Mouse (Mus musculus) forebrain, embryonic 12.5 days (tissue): ENCODE data around the gene Krtap31-2. TPM values are rescaled to one million over a fixed set of nuclear protein-coding genes. Genes with fewer than 3 reads are reported as not detected.

Experiments
- ATAC-seq: fragments of 200-750 bp; cut with Nextera tagmentation; 2 replicates; pipeline ENCODE4 v1.8.0; 2017; ENCODE audit warnings: moderate TSS enrichment; ENCODE audit not compliant: low FRiP score
- H3K27ac ChIP-seq: fragments of 300-500 bp; sonication (generic); 2 replicates; pipeline ENCODE4 v1.5.1; 2016; ENCODE audit warnings: mild to moderate bottlenecking
- H3K27me3 ChIP-seq: fragments of 300-500 bp; sonication (generic); 2 replicates; pipeline ENCODE4 v1.6.1; 2016; ENCODE audit warnings: mild to moderate bottlenecking
- H3K36me3 ChIP-seq: fragments of 300-500 bp; sonication (generic); replicated peaks from 2 replicates; pipeline ENCODE4 v1.6.1; 2016; ENCODE audit warnings: mild to moderate bottlenecking
- H3K4me1 ChIP-seq: fragments of 300-500 bp; sonication (generic); 2 replicates; pipeline ENCODE4 v1.6.1; 2016
- H3K4me2 ChIP-seq: fragments of 300-500 bp; sonication (generic); 2 replicates; pipeline ENCODE4 v1.6.1; 2016; ENCODE audit warnings: mild to moderate bottlenecking, moderate library complexity
- H3K4me3 ChIP-seq: fragments of 300-500 bp; sonication (generic); replicated peaks from 2 replicates; pipeline ENCODE4 v1.5.1; 2016; ENCODE audit warnings: mild to moderate bottlenecking
- H3K9ac ChIP-seq: fragments of 300-500 bp; sonication (generic); 2 replicates; pipeline ENCODE4 v1.6.1; 2016; ENCODE audit warnings: mild to moderate bottlenecking
- H3K9me3 ChIP-seq: fragments of 300-500 bp; sonication (generic); 2 replicates; pipeline ENCODE4 v1.6.1; 2016
- WGBS: fragments of 180-500 bp; shearing (Covaris S2); methylation state at CpG from one replicate; pipeline ENCODE4 v1.1.7; 2016; 5-methylcytosine and 5-hydroxymethylcytosine counted together
- polyA plus RNA-seq: library from polyadenylated mRNA; unstranded; fragments of >200 nt; fragmentation: Nextera tagmentation; extraction: Ambion mirVana; gene quantifications from 2 replicates; pipeline ENCODE4 v1.2.1, GENCODE M21; 2016

Gene Krtap31-2
- not detected in 2 replicates for polyA plus RNA-seq

DNA sequence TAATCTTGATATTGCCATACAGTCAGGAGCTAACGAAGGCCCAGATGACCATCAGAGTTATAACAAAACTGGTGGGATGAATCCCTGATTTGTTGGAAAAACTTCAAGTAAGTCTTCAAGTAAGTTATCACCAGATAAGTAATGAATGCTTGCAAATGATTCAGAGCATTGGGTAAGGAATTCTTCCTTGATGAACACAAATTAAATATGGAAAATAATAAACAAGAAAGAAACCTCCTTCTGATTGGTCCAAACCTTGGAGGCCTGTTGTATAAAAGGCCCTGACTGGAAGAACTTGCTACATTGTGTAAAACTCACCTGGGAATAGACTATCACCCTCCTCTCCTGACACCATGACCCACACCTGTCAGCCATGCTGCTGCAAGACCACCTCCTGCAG lies at the start of gene Krtap31-2:
Krtap31-2 (plus strand) TSS at position 301 of the 400 bp plus-strand sequence.
- no peaks in the 10 kb centered on the region for H3K27me3 ChIP-seq
- no peak within 1 kb of the TSS for H3K9ac ChIP-seq
- H3K27ac ChIP-seq: no peak within 1 kb of the TSS
- ATAC-seq: no peak
- H3K4me1 ChIP-seq: no peaks in the 10 kb centered on the region
- H3K4me2 ChIP-seq: no peak within 1 kb of the TSS
- H3K36me3 ChIP-seq: no peaks in the 10 kb centered on the region
- no peaks in the 10 kb centered on the region for H3K9me3 ChIP-seq
- WGBS: 86% methylated on average over 1 of the region's 1 CpGs
- no peak within 1 kb of the TSS for H3K4me3 ChIP-seq

DNA sequence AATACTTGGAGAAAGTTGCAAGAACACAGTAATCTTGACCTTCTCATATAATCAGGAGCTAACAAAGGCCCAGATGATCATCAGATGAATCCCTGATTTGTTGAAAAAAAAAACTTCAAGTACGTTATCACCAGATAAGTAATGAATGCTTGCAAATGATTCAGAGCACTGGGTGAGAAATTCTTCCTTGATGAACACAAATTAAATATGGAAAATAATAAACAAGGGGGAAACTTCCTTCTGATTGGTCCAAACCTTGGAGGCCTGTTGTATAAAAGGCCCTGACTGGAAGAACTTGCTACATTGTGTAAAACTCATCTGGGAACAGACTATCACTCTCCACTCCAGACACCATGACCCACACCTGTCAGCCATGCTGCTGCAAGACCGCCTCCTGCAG lies 28.5 kb upstream of the Krtap31-2 start, which contains the start of gene Krtap31-1:
Krtap31-1 (plus strand) TSS at position 301 of the 400 bp plus-strand sequence.
- Histone ChIP-seq H3K9me3 (no peaks in the 10 kb centered on the region), H3K9ac (no peak within 1 kb of the TSS), H3K4me1 (no peaks in the 10 kb centered on the region), H3K36me3 (no peaks in the 10 kb centered on the region), H3K27ac (no peak within 1 kb of the TSS), H3K4me2 (no peak within 1 kb of the TSS), H3K4me3 (no peak within 1 kb of the TSS), H3K27me3 (no peaks in the 10 kb centered on the region)
- no peak for ATAC-seq
- WGBS: 72% methylated on average over 2 of the region's 2 CpGs

DNA sequence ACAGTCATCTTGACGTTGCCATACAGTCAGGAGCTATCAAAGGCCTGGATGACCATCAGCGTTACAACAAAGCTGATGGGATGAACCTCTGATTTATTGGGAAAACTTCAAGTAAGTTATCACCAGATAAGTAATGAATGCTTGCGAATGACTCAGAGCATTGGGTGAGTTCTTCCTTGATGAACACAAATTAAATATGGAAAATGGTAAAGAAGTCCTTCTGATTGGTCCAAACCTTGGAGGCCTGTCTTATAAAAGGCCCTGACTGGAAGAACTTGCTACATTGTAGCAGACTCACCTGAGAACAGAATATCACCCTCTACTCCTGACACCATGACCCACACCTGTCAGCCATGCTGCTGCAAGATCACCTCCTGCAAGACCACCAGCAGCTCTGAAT lies 21.6 kb upstream of the Krtap31-2 start, which contains the start of gene Gm11565:
Gm11565 (plus strand) TSS at position 301 of the 400 bp plus-strand sequence.
- no peaks in the 10 kb centered on the region for H3K9me3 ChIP-seq
- no peak within 1 kb of the TSS for H3K4me2 ChIP-seq
- no peaks in the 10 kb centered on the region for H3K36me3 ChIP-seq
- H3K9ac ChIP-seq: no peak within 1 kb of the TSS
- no peak within 1 kb of the TSS for H3K27ac ChIP-seq
- WGBS: 89% methylated on average over 3 of the region's 3 CpGs
- no peaks in the 10 kb centered on the region for H3K4me1 ChIP-seq
- no peaks in the 10 kb centered on the region for H3K27me3 ChIP-seq
- ATAC-seq: no peak
- H3K4me3 ChIP-seq: no peak within 1 kb of the TSS

DNA sequence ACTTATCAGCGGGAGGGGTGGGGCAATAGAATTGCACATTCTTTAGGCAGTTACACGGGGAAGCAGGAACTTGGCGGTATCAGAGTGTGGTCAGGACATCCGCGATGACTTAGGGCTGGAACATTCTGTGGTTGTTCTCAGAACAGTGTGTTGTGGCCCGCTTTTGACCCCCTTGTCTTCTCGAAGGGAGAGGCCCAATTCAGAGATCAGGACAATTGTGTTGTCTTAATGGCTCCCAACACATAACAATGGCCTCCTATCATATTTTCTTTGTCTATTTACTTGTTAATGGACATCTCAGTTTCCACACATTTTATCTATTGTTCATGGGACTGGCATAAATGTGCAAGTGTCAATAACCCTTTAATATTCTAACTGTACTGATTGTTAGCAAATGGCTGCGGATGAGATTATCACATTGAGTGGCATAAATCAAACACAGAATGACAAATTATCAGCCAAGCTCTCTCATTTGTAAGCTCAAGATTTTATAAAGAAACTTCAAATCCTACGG lies 1.7 kb downstream of the Krtap31-2 start:
- Histone ChIP-seq H3K27ac (no peak overlapping the region), H3K4me3 (no peak overlapping the region), H3K9ac (no peak overlapping the region), H3K4me2 (no peak overlapping the region), H3K27me3 (no peaks in the 10 kb centered on the region), H3K36me3 (no peaks in the 10 kb centered on the region), H3K9me3 (no peaks in the 10 kb centered on the region), H3K4me1 (no peaks in the 10 kb centered on the region)
- no peak for ATAC-seq
- WGBS: 91% methylated on average over 9 of the region's 9 CpGs

DNA sequence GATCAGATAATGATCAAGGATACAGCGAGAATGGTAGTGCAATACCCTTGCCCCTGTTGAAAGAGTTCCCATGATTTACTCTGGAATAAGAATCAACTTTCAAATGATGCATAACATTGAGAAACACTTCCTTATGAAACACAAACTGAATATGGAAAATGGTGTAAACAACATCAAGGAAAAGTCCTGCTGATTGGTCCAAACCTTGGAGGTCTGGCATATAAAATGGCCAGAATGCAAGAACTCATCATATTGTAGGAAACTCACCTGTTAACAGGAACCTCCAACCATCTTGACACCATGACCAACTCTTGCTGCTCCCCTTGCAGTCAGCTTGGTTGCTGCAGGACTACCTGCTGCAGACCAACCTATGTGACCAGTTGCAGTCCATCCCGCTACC lies 12.1 kb downstream of the Krtap31-2 start, which contains the start of gene Krtap9-5:
Krtap9-5 (plus strand) TSS at position 301 of the 400 bp plus-strand sequence.
- Histone ChIP-seq H3K27ac (peak within 1 kb of the TSS; percentile 56), H3K9ac (no peak within 1 kb of the TSS), H3K4me3 (no peak within 1 kb of the TSS), H3K36me3 (no peaks in the 10 kb centered on the region), H3K9me3 (0 out of 2 replicates have a peak, but pooled peaks cover 6% of the 10 kb centered on the region), H3K27me3 (no peaks in the 10 kb centered on the region; the same call in 1 of the 2 replicates), H3K4me2 (no peak within 1 kb of the TSS), H3K4me1 (peaks cover 4% of the 10 kb centered on the region; the same call in 1 of the 2 replicates)
- ATAC-seq: no peak
- WGBS: 94% methylated on average over 2 of the region's 2 CpGs

DNA sequence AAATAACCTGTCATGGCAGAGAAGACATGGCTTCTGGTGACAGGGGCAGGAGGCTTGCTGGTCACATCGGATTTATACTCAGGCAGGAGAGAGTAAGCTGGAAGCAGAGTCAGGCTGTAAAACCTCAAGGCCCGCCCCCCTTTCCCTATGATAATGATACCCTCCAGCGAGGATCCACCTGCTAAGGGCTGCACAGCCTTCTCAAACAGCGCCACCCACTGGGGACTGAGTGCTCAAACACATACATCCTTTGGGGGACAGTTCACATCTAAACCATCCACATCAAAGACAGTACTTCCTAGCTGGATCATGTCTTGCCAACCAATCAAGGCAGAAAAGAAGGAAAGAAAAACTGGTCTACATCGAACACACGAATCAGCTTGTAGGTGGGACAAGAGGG lies 28.1 kb downstream of the Krtap31-2 start:
- ATAC-seq: no peak
- Histone ChIP-seq H3K27me3 (no peaks in the 10 kb centered on the region), H3K36me3 (no peaks in the 10 kb centered on the region), H3K9ac (no peak overlapping the region), H3K4me2 (no peak overlapping the region), H3K27ac (no peak overlapping the region), H3K4me1 (no peaks in the 10 kb centered on the region), H3K9me3 (no peaks in the 10 kb centered on the region), H3K4me3 (no peak overlapping the region)
- 52% methylated on average over 6 of the region's 6 CpGs for WGBS

DNA sequence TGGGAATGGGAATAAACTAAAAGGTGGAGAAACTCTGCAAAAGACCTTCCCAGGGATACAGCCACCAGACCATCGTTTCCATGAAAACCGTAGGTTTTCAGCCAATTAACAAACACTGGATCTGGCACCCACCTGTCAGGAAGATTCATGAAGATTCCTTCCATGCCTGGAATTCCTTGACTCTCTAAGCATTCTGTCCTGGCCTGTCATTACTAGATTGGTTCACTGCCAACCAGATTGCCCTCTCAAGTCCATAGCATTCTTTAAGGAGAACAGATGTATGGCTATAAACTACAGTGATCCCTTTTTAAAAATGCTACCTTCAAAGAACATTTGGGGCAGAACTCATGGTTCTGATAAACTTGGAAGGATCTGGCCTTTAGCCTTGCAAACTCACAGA lies 29.9 kb downstream of the Krtap31-2 start:
- H3K27me3 ChIP-seq: no peaks in the 10 kb centered on the region
- H3K4me1 ChIP-seq: no peaks in the 10 kb centered on the region
- no peak overlapping the region for H3K9ac ChIP-seq
- no peak overlapping the region for H3K4me3 ChIP-seq
- no peak overlapping the region for H3K27ac ChIP-seq
- ATAC-seq: no peak
- H3K36me3 ChIP-seq: no peaks in the 10 kb centered on the region
- H3K9me3 ChIP-seq: no peaks in the 10 kb centered on the region
- WGBS: 87% methylated on average over 2 of the region's 2 CpGs
- no peak overlapping the region for H3K4me2 ChIP-seq

DNA sequence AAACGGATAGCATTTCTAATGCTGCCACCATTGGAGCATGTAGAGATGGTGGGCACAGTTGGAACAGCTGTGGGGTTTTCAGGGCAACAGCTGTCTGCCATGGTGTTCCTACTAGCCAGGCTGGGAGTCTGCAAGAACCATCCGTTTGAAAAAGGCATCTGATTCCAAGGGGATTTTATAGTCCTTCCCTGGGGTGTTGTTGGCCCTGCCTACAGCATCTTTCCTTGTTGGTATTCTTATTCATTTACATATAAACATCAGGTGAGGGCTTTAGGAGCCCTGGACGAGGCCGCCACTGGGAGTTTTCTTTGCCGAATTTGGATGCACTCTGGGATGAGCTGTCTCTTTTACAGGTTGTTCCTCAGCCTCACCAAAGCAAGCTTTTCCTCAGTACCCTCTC lies 42.9 kb downstream of the Krtap31-2 start, which contains the start of gene Krtap29-1:
Krtap29-1 (minus strand) TSS at position 101 of the 400 bp plus-strand sequence.
- WGBS: 81% methylated on average over 5 of the region's 5 CpGs
- no peak within 1 kb of the TSS for H3K4me3 ChIP-seq
- no peak within 1 kb of the TSS for H3K27ac ChIP-seq
- ATAC-seq: no peak
- no peaks in the 10 kb centered on the region for H3K9me3 ChIP-seq
- no peak within 1 kb of the TSS for H3K9ac ChIP-seq
- H3K27me3 ChIP-seq: no peaks in the 10 kb centered on the region
- H3K4me1 ChIP-seq: no peaks in the 10 kb centered on the region
- no peaks in the 10 kb centered on the region for H3K36me3 ChIP-seq
- H3K4me2 ChIP-seq: no peak within 1 kb of the TSS

DNA sequence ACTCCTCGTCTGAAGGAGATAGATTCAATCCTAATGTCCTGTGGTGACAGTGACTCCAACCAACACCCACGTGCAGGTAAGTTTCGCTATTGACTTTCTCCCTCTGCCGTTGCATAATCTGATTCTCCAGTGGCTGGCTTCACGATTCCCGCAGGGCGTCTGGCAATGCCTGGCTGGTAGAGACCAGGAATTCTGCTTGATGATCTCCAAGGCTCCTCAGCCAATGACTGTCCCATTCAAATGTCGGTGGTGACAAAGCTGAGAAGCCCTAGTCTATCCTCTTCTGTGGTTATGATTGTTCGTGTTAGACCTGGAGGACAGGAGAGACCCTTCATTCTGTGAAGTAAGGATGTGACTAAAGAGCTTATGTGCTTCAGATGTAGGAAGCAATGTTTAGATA lies 46.6 kb downstream of the Krtap31-2 start:
- H3K9ac ChIP-seq: no peak overlapping the region
- H3K4me3 ChIP-seq: no peak overlapping the region
- H3K36me3 ChIP-seq: no peaks in the 10 kb centered on the region
- H3K4me1 ChIP-seq: no peaks in the 10 kb centered on the region
- no peak for ATAC-seq
- H3K27ac ChIP-seq: no peak overlapping the region
- WGBS: 90% methylated on average over 9 of the region's 9 CpGs
- H3K27me3 ChIP-seq: no peaks in the 10 kb centered on the region
- no peak overlapping the region for H3K4me2 ChIP-seq
- H3K9me3 ChIP-seq: no peaks in the 10 kb centered on the region

DNA sequence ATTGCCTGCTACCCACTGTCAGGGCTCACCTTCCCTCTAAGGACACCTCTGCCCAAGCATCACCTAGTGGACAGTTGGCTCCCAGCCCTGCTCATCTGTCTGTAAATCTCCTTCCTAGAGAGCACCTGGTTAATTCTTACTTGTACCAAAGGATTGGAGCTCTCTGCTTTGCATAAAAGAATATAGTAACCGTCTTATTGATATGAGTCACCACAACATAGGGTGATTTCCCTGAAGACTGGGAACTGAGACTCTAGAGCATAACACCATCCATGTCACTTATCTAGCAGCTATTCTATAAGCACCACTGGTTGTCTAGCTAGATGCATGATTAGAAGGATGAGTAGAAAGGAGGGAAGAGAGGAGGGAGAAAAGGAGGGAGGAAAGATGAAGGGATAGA lies 47.4 kb downstream of the Krtap31-2 start:
- no peak overlapping the region for H3K9ac ChIP-seq
- no peaks in the 10 kb centered on the region for H3K4me1 ChIP-seq
- 93% methylated on average over 1 of the region's 1 CpGs for WGBS
- no peaks in the 10 kb centered on the region for H3K9me3 ChIP-seq
- H3K27me3 ChIP-seq: no peaks in the 10 kb centered on the region
- no peak overlapping the region for H3K4me3 ChIP-seq
- ATAC-seq: no peak
- H3K36me3 ChIP-seq: no peaks in the 10 kb centered on the region
- H3K27ac ChIP-seq: no peak overlapping the region
- H3K4me2 ChIP-seq: no peak overlapping the region

DNA sequence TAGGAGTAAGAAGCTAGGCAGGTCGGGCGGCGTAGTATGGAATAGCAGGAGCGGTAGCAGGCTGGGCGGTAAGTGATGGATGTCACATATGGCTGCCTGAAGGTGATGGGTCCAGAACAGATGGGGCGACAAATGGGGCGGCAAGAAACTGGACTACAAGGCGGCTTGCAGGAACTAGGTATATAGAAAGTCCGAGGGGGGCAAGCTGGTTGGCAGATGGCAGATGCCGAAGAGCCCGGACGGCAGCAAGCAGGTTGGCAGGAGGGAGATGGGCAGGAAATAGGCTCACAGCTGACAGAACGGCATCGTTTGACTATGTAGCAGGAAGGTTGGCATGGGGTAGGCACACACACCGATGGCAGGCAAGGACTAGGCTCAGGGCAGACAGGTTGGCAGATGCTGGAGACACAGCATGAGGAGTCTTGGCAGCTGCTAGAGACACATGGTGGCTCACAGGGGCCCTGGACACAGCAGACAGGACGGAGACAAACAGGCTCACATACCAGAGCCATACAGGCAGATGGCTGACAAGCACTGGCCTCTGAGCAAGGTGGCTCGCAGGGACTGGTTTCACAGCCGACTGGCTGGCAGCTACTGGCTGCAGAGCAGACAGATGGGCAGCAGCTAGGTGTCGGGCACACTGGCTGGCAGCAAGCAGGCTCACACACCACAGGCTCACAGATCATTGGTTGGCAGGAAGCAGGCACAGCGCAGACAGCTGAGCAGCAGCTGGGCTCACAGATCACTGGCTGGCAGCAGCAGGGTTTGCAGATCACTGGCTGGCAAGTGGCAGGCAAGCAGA lies 49.4 kb downstream of the Krtap31-2 start:
- H3K27ac ChIP-seq: no peak overlapping the region
- no peak overlapping the region for H3K4me3 ChIP-seq
- ATAC-seq: no peak
- no peaks in the 10 kb centered on the region for H3K9me3 ChIP-seq
- no peak overlapping the region for H3K4me2 ChIP-seq
- 87% methylated on average over 20 of the region's 20 CpGs for WGBS
- no peaks in the 10 kb centered on the region for H3K4me1 ChIP-seq
- no peaks in the 10 kb centered on the region for H3K36me3 ChIP-seq
- H3K27me3 ChIP-seq: no peaks in the 10 kb centered on the region
- no peak overlapping the region for H3K9ac ChIP-seq

DNA sequence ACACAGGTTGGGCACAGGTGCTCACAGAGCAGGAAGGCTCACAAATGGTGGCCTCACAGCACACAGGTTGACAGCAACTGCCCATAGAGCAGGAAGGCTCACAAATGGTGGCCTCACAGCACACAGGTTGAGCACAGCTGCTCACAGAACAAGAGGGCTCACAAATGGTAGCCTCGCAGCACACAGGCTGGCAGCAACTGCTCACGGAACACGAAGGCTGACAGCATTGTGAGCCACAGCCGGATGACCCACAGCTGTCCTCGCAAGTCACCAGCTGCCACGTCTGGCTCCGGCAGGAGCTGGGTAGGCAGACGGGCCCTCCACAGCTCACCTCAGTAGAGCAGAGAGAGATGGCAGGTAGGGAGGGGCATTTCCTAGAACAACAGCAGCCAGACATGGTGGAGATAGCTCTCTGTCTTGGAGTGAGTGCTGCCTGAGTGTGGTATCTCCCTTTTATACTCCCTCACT lies 50.1 kb downstream of the Krtap31-2 start, which contains the start of gene Krtap16-1:
Krtap16-1 (minus strand) TSS at position 418 of the 468 bp plus-strand sequence.
- no peak within 1 kb of the TSS for H3K9ac ChIP-seq
- no peaks in the 10 kb centered on the region for H3K4me1 ChIP-seq
- no peaks in the 10 kb centered on the region for H3K9me3 ChIP-seq
- no peak within 1 kb of the TSS for H3K27ac ChIP-seq
- no peaks in the 10 kb centered on the region for H3K27me3 ChIP-seq
- 88% methylated on average over 8 of the region's 8 CpGs for WGBS
- no peak within 1 kb of the TSS for H3K4me3 ChIP-seq
- H3K36me3 ChIP-seq: no peaks in the 10 kb centered on the region
- H3K4me2 ChIP-seq: no peak within 1 kb of the TSS
- no peak for ATAC-seq
